Mouse (Mus musculus): ENCODE measurements at regions not wholly inside any gene's neighbourhood (a gene's known extent, or its start where the extent isn't known, plus 50 kb on each side); places are given as distances from the start of the nearest gene placed in this dataset.

- ATAC-seq (ENCODE audit: insufficient read depth) (no peak), DNase-seq (ENCODE audit: low read depth in 3 of 3, low spot score in 3 of 3) (no peak)
- no peaks in the 10 kb centered on the region for H3K27me3 ChIP-seq (ENCODE audit: control insufficient read depth, insufficient read depth, low read length)
- no peak overlapping the region for H3K4me3 ChIP-seq (ENCODE audit: insufficient read depth in 1 of 2, low read depth in 2 of 2, low read length in 2 of 2)
- TF ChIP-seq CTCF (IDR thresholded peaks at IDR 0.05; ENCODE audit: low read depth) (no peak), EP300 (IDR thresholded peaks at IDR 0.05; ENCODE audit: low read depth) (no peak)
- H3K4me2 ChIP-seq (ENCODE audit: low read depth) = no peak overlapping the region
- H3K9ac ChIP-seq (replicated peaks) = no peak overlapping the region
- H3K9me3 ChIP-seq (ENCODE audit: control insufficient read depth, low read length) = no peaks in the 10 kb centered on the region
- H3K36me3 ChIP-seq (replicated peaks; ENCODE audit: control insufficient read depth, insufficient read depth, low read depth) = no peaks in the 10 kb centered on the region
- H3K27ac ChIP-seq = no peak overlapping the region
- 54% methylated on average over 3 of the region's 3 CpGs for WGBS (ENCODE audit: insufficient replicate concordance)
- H3K4me1 ChIP-seq (replicated peaks; ENCODE audit: control insufficient read depth in 2 of 2, insufficient read depth in 2 of 2, low read length in 1 of 2) = no peaks in the 10 kb centered on the region
Measured at GRCm38 (mm10) chr14:74521669-74522068, 119.0 kb upstream of the Htr2a start.

GRCm38 (mm10) chr14:74527246-74527645 is 113.4 kb upstream of the Htr2a start:
- no peak for ATAC-seq (ENCODE audit: insufficient read depth)
- TF ChIP-seq CTCF (IDR thresholded peaks at IDR 0.05; ENCODE audit: low read depth) (no peak), EP300 (IDR thresholded peaks at IDR 0.05; ENCODE audit: low read depth) (no peak)
- no peak for DNase-seq (ENCODE audit: low read depth in 3 of 3, low spot score in 3 of 3)
- WGBS (ENCODE audit: insufficient replicate concordance) = 60% methylated on average over 4 of the region's 4 CpGs
- no peak overlapping the region for H3K9ac ChIP-seq (replicated peaks)
- H3K36me3 ChIP-seq (replicated peaks; ENCODE audit: control insufficient read depth, insufficient read depth, low read depth) = no peaks in the 10 kb centered on the region
- no peak overlapping the region for H3K4me3 ChIP-seq (ENCODE audit: insufficient read depth in 1 of 2, low read depth in 2 of 2, low read length in 2 of 2)
- no peaks in the 10 kb centered on the region for H3K9me3 ChIP-seq (ENCODE audit: control insufficient read depth, low read length)
- no peaks in the 10 kb centered on the region for H3K27me3 ChIP-seq (ENCODE audit: control insufficient read depth, insufficient read depth, low read length)
- H3K4me1 ChIP-seq (replicated peaks; ENCODE audit: control insufficient read depth in 2 of 2, insufficient read depth in 2 of 2, low read length in 1 of 2) = no peaks in the 10 kb centered on the region
- no peak overlapping the region for H3K4me2 ChIP-seq (ENCODE audit: low read depth)
- no peak overlapping the region for H3K27ac ChIP-seq

DNA sequence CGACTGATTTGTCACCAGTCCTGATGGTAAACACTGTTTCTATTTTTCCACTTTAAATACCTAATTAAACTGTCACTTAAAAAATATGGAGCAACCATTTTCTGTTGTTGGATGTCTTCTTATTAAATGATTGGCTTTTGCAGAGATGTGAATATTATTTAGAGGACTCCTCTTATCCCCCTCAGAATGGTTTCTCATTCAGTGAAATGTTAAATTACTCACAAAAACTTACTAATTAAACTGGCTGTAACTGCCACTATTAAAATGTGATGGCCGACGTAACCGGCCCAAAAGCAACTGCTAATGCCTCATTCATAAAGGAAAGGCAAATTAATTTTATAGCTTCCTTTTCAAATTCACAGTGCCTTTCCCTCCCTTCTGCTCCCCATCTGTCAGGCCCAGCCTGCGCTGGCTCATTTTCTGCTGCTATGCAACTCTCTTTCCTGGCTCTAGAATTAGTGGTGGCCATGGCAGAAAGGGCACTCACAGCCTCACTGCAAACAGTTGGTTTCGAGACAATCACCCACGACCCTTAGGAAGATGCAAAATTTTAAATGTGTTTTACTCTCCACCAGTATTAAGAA is 111.2 kb upstream of the Htr2a start:
- no peaks in the 10 kb centered on the region for H3K27me3 ChIP-seq (ENCODE audit: control insufficient read depth, insufficient read depth, low read length)
- 73% methylated on average over 7 of the region's 7 CpGs for WGBS (ENCODE audit: insufficient replicate concordance)
- H3K27ac ChIP-seq = no peak overlapping the region
- no peak overlapping the region for H3K4me2 ChIP-seq (ENCODE audit: low read depth)
- ATAC-seq (ENCODE audit: insufficient read depth) = no peak
- H3K36me3 ChIP-seq (replicated peaks; ENCODE audit: control insufficient read depth, insufficient read depth, low read depth) = no peaks in the 10 kb centered on the region
- H3K9ac ChIP-seq (replicated peaks) = no peak overlapping the region
- no peak for DNase-seq (ENCODE audit: low read depth in 3 of 3, low spot score in 3 of 3)
- TF ChIP-seq CTCF (IDR thresholded peaks at IDR 0.05; ENCODE audit: low read depth) (no peak), EP300 (IDR thresholded peaks at IDR 0.05; ENCODE audit: low read depth) (no peak)
- H3K4me1 ChIP-seq (replicated peaks; ENCODE audit: control insufficient read depth in 2 of 2, insufficient read depth in 2 of 2, low read length in 1 of 2) = no peaks in the 10 kb centered on the region
- H3K4me3 ChIP-seq (ENCODE audit: insufficient read depth in 1 of 2, low read depth in 2 of 2, low read length in 2 of 2) = no peak overlapping the region
- H3K9me3 ChIP-seq (ENCODE audit: control insufficient read depth, low read length) = no peaks in the 10 kb centered on the region

DNA sequence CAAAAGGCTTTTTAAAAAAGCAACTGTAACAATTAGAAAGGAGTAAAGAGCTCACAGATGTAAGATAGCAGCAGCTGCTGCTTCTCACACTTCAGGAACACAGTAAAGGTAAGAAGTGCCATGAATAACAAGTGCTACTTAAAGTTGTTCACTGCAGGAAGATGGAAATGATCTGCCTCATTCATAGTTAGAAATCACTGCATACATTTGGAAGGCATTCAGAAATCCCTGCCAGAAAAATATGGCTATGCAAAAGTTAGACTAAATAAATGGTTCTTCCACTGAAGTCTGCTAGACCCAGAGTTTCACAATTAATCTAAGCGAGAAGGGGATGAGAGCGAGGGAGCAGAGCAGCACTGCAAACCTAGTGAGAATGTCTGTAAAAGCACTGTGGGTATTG is 102.5 kb upstream of the Htr2a start:
- Histone ChIP-seq H3K4me2 (ENCODE audit: low read depth) (no peak overlapping the region), H3K9me3 (ENCODE audit: control insufficient read depth, low read length) (no peaks in the 10 kb centered on the region), H3K27ac (no peak overlapping the region), H3K9ac (replicated peaks) (no peak overlapping the region), H3K4me3 (ENCODE audit: insufficient read depth in 1 of 2, low read depth in 2 of 2, low read length in 2 of 2) (no peak overlapping the region), H3K27me3 (ENCODE audit: control insufficient read depth, insufficient read depth, low read length) (no peaks in the 10 kb centered on the region), H3K4me1 (replicated peaks; ENCODE audit: control insufficient read depth in 2 of 2, insufficient read depth in 2 of 2, low read length in 1 of 2) (no peaks in the 10 kb centered on the region), H3K36me3 (replicated peaks; ENCODE audit: control insufficient read depth, insufficient read depth, low read depth) (no peaks in the 10 kb centered on the region)
- no peak for DNase-seq (ENCODE audit: low read depth in 3 of 3, low spot score in 3 of 3)
- TF ChIP-seq EP300 (IDR thresholded peaks at IDR 0.05; ENCODE audit: low read depth) = no peak
- TF ChIP-seq CTCF (IDR thresholded peaks at IDR 0.05; ENCODE audit: low read depth) = no peak
- ATAC-seq (ENCODE audit: insufficient read depth) = no peak
- 69% methylated on average over 2 of the region's 2 CpGs for WGBS (ENCODE audit: insufficient replicate concordance)

DNA sequence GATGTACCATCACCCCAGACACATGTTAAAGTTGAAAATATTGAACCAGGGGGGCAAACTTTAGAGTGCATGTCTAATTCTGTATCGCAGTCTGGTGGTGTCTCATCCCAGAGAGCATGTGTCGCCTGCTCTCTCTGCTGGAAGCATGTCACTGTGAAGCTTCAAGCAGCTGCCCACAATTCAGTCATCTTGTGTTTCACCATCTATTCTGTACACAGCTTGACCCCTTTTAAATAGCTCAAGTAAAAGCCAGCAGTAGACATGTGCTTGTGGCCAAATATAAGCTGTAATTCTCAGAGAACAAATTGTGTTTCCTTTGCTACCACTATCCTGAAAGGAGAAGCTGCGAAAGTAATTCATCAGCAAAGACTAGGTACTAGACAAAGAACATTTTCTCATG is 96.6 kb upstream of the Htr2a start:
- no peaks in the 10 kb centered on the region for H3K9me3 ChIP-seq (ENCODE audit: control insufficient read depth, low read length)
- no peak overlapping the region for H3K4me3 ChIP-seq (ENCODE audit: insufficient read depth in 1 of 2, low read depth in 2 of 2, low read length in 2 of 2)
- no peak for DNase-seq (ENCODE audit: low read depth in 3 of 3, low spot score in 3 of 3)
- H3K4me1 ChIP-seq (replicated peaks; ENCODE audit: control insufficient read depth in 2 of 2, insufficient read depth in 2 of 2, low read length in 1 of 2) = no peaks in the 10 kb centered on the region
- no peak for ATAC-seq (ENCODE audit: insufficient read depth)
- WGBS (ENCODE audit: insufficient replicate concordance) = 73% methylated on average over 3 of the region's 3 CpGs
- no peaks in the 10 kb centered on the region for H3K36me3 ChIP-seq (replicated peaks; ENCODE audit: control insufficient read depth, insufficient read depth, low read depth)
- no peak for TF ChIP-seq EP300 (IDR thresholded peaks at IDR 0.05; ENCODE audit: low read depth)
- TF ChIP-seq CTCF (IDR thresholded peaks at IDR 0.05; ENCODE audit: low read depth) = no peak
- no peak overlapping the region for H3K9ac ChIP-seq (replicated peaks)
- no peak overlapping the region for H3K4me2 ChIP-seq (ENCODE audit: low read depth)
- H3K27me3 ChIP-seq (ENCODE audit: control insufficient read depth, insufficient read depth, low read length) = no peaks in the 10 kb centered on the region
- no peak overlapping the region for H3K27ac ChIP-seq
